Mouse (Mus musculus) heart, postnatal 10 days (tissue): Measurements from ENCODE around the gene Rpain. TPM values are rescaled to one million over a fixed set of nuclear protein-coding genes. Genes with fewer than 3 reads are reported as not detected.

Experiments
- DNase-seq, 2 experiments: peaks; one replicate each; pipeline ENCODE4 v3.0.0; 2021
- intact Hi-C: fragments of 180-260 bp; cut with DNase I; formaldehyde crosslinking; loops from one replicate; pipeline ENCODE4 v1.15.1; 2025
- total RNA-seq, 2 experiments: library from RNA; stranded (reverse); gene quantifications; 2 replicates each; pipeline ENCODE4 v1.2.3; 2021

Rpain gene
- total RNA-seq, 2 experiments from 2014 or later = 14.4 to 18.8 TPM

GRCm38 (mm10) chr11:70982557-70983228 is 12.7 kb downstream of the Rpain start, which contains the start of gene C1qbp:
Gene C1qbp (minus strand): TSS chr11:70983026.
- intact Hi-C loops = loop anchor here (5.0 kb wide), 1 partner anchor 70 kb away; no protein-coding TSS in a partner anchor
- peak; percentile 95 to 97 for DNase-seq

GRCm38 (mm10) chr11:71001167-71001566 is 31.2 kb downstream of the Rpain start:
- DNase-seq = no peak
- intact Hi-C loops = no loop called here

DNA sequence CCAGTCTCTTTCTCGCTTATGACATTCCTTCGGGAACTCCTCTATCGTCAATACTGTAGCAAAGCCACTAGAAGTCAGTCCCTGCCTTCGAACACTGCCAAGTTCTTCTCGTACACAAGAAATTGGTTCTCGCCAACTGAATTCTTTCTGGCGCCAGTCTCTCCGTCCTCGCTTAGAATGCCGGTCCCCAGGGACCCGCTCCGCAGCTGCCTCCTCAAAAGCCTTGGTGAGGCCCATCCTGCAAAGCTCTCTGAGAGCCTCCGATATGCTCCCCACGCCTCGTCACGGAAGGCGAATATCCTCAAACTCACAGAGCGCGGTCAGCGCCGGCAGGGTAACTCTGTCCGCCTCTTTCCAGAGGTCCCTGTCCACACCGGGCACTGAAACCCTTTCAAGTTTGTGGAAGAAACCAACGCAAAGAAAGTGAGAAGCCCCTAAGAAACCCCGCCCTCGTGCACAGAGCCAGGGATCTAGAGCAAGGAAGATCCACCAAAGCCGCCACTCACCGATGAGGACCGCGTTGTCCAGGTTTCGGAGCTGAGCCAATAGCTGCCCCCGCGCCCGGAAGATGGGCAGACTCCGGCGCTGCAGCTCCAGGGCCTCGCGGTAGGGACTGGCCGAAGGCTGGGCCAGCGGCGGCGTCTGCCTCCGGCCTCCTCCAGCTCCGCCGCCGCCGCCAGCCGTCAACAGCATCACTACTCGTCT is 33.8 kb downstream of the Rpain start:
- intact Hi-C loops = loop anchor here (2.0 kb wide), 1 partner anchor 15 kb away; the partner anchor contains the start of genes Derl2 and Mis12

GRCm38 (mm10) chr11:71004316-71004773 is 34.3 kb downstream of the Rpain start, which contains the start of gene Dhx33:
Gene Dhx33 (minus strand): TSS chr11:71004437.
- peak; percentile 99 for DNase-seq
- intact Hi-C loops = loop anchor here (2.0 kb wide), 1 partner anchor 14 kb away; the partner anchor contains the start of genes Derl2 and Mis12

More for the DNA sequence above, 33.8 kb downstream of the Rpain start:
- no peak for DNase-seq

DNA sequence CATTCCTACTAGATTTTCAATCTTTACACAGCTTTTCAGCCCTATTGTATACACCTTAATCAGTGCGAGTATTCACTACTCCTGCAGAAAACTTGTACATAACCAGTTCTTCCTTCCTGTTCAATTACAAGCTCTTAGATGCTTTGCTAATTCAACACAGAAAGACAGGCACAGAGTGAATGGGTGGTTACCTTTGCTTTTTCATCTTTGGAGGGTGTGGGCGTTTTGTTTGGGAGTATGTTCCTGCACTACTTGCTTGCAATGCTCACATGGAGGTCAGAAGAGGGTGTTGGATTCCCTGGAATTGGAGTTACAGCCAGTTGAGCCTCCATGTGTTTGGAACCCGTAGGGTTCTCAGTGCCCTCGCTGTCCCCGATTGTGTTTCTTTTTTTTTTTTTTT is 35.0 kb downstream of the Rpain start:
- intact Hi-C loops = loop anchor here (2.0 kb wide), 1 partner anchor 14 kb away; the partner anchor contains the start of genes Derl2 and Mis12

GRCm38 (mm10) chr11:71007026-71007425 is 37.0 kb downstream of the Rpain start:
- intact Hi-C loops = no loop called here
- DNase-seq = no peak

More for the DNA sequence above, 35.0 kb downstream of the Rpain start:
- peak in 1 of 2 experiments; percentile 10 for DNase-seq

DNA sequence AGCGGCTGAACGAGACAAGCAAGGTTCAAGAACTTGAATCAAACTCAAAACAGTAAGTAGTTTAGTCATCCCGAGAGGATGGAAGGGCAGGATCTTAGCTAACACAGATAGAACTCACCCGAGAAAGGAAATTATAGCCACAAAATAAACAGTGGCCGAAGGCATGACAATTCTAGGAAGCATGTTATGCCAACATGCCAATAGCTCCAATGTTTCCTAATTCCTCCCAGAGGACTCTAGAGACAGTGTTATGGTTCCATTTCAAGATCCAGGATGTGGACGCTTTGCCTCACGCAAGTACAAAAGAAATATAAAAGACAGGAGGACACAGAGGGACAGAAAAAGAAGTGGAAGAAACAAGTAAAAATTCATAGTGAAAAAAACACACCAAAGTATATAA is 37.8 kb downstream of the Rpain start:
- no peak for DNase-seq
- intact Hi-C loops = no loop called here

- DNase-seq = peak; percentile 41 to 45
- intact Hi-C loops = no loop called here
These were observed 38.3 kb downstream of the Rpain start for GRCm38 (mm10) chr11:71008321-71008720.

GRCm38 (mm10) chr11:71012743-71013142 is 42.7 kb downstream of the Rpain start:
- no peak for DNase-seq
- intact Hi-C loops = no loop called here

DNA sequence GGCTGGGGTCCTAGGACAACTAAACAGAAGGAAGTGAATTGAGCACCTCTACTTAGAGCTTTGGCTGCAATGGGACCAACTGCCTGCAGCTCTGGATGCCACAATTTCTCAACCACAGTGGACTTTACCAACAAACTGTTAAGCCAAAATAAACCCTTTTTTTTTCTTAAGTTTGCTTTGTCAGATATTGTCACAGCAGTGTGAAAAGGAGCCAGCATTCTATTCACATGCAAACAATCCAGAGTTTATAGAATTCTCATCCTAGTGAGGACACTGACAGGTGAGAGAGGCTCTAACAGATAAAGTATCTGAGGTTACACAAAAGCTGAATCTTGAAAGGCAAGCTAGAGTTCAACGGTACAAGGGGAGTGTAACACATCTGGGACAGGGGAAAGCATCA is 47.0 kb downstream of the Rpain start:
- no peak for DNase-seq
- intact Hi-C loops = no loop called here

DNA sequence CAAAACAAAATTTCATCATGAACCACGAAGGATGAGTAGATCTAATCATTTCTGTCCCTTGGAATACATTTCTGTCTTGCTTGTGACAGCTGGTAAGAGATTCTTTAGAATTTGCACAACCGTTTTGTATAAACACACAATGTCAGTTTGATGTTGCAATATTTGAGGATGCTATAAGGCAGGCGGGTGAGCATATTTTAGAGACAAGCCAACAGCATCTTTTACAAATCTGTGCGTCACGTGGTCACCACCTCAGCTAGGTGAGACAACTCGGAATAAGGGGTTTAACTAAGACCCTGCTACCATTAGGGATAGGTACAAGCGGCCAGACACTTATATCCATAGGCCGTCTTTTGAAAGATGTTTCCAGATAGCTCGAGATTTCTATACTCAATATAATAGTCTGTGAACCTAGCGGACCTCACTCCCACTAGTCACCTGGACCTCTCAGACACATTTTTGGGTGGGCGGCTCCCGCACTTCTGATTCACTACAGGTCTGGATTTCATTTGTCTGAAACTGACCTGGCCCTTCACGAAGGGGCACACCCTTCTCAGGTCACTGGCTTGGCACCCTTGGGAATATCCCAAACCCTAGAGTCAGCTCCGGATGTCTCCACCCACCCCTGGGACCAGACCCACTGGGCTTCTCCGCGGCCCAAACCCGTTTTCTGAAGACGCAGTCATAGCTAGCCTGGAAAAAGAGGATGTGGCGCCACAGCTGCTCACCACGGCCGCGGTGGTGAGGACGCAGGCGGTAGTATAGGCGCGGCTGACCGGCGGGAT is 48.6 kb downstream of the Rpain start:
- intact Hi-C loops = loop anchor here (2.0 kb wide), 1 partner anchor 14 kb away; the partner anchor contains the start of gene Dhx33
- no peak for DNase-seq

GRCm38 (mm10) chr11:71019201-71020068 is 49.4 kb downstream of the Rpain start, which contains the start of the genes Mis12 and Derl2:
Gene Mis12 (plus strand): TSS chr11:71019611.
Gene Derl2 (minus strand): TSS chr11:71019841.
- DNase-seq = peak; percentile 99
- intact Hi-C loops = loop anchor here (2.0 kb wide), 1 partner anchor 15 kb away; the partner anchor contains the start of gene Dhx33

Other genes with a start within 250 kb of the Rpain start
- gene Zfp3, start 206.0 kb upstream of the Rpain start, total RNA-seq = 10 to 100 TPM; 10.6 to 11.2 TPM
- gene Scimp, start 157.6 kb upstream of the Rpain start, total RNA-seq = not detected
- 10 to 100 TPM; 32.3 to 38.4 TPM for gene Rabep1, start 125.4 kb upstream of the Rpain start, total RNA-seq
- gene Nup88, start 240 bp upstream of the Rpain start, total RNA-seq = 10 to 100 TPM; 53.9 to 59.6 TPM
- gene C1qbp, start 12.8 kb downstream of the Rpain start, total RNA-seq = 100 to 1,000 TPM; 208 to 214 TPM
- 10 to 100 TPM; 14.9 to 17.6 TPM for gene Dhx33, start 34.2 kb downstream of the Rpain start, total RNA-seq
- gene Mis12, start 49.4 kb downstream of the Rpain start, total RNA-seq = 1 to 10 TPM; 9.0 to 9.5 TPM
- 10 to 100 TPM; 21.4 to 29.0 TPM for gene Derl2, start 49.6 kb downstream of the Rpain start, total RNA-seq
- 1 to 10 TPM; 1.7 to 2.0 TPM for gene 6330403K07Rik, start 63.3 kb downstream of the Rpain start, total RNA-seq
- gene Nlrp1a, start 174.5 kb downstream of the Rpain start, total RNA-seq = 1 to 10 TPM in 1 of 2 experiments, under 1 TPM in 1; 0.74 to 1.2 TPM